Mouse (Mus musculus) lung, adult 2 months (tissue): ENCODE results near the gene B3gntl1.

ENCODE experiments used
- CTCF ChIP-seq: fragments of 200-500 bp; IDR thresholded peaks from 2 replicates; pipeline ENCODE4 v1.5.1; 2011; ENCODE audit warnings: mild to moderate bottlenecking, low read length, control low read depth; ENCODE audit not compliant: insufficient read depth
- POLR2A ChIP-seq: fragments of 200-500 bp; IDR thresholded peaks from 2 replicates; pipeline ENCODE4 v1.6.1; 2011; ENCODE audit warnings: low read depth, mild to moderate bottlenecking, control low read depth, low read length, borderline replicate concordance; ENCODE audit errors: extremely low read depth

DNA sequence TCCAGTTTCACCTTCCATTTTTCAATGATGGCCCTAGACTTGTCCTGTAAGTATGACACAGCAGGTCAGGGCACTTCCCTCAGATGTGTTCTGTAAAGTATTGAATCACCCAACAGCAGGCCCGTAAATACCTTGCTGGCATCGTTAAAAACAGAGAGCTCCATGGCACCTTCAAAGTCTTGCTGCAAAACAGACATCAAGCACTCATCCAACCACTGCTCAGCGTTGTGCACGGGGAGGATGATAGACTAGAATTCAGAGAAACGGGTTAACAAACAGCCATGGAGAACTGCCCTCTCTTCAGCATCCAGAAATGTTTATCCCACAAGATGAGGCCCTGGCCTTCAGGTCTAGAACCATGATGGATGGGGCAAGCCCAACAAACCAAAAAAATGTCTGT lies 2.0 kb downstream of the B3gntl1 start:
- TF ChIP-seq POLR2A = no peak
- no peak for TF ChIP-seq CTCF
